Mouse (Mus musculus) embryonic facial prominence, embryonic 13.5 days (tissue): ENCODE measurements at regions not wholly inside any gene's neighbourhood (a gene's known extent, or its start where the extent isn't known, plus 50 kb on each side); places are given as distances from the start of the nearest gene placed in this dataset.

ENCODE experiments used
- ATAC-seq: fragments of 200-750 bp; cut with Nextera tagmentation; 2 replicates; pipeline ENCODE4 v1.8.0; 2017; ENCODE audit warnings: low read depth; ENCODE audit not compliant: insufficient number of reproducible peaks, insufficient read depth, low FRiP score, low TSS enrichment
- H3K27ac ChIP-seq: fragments of 300-500 bp; sonication (generic); 2 replicates; pipeline ENCODE4 v1.5.1; 2015; ENCODE audit warnings: moderate library complexity, mild to moderate bottlenecking, inconsistent platforms
- H3K27me3 ChIP-seq: fragments of 300-500 bp; sonication (generic); 2 replicates; pipeline ENCODE4 v1.6.1; 2015; ENCODE audit warnings: mild to moderate bottlenecking, inconsistent platforms
- H3K36me3 ChIP-seq: fragments of 300-500 bp; sonication (generic); 2 replicates; pipeline ENCODE4 v1.6.1; 2015; ENCODE audit warnings: mild to moderate bottlenecking, inconsistent platforms
- H3K4me1 ChIP-seq: fragments of 300-500 bp; sonication (generic); 2 replicates; pipeline ENCODE4 v1.6.1; 2015; ENCODE audit warnings: inconsistent platforms
- H3K4me2 ChIP-seq: fragments of 300-500 bp; sonication (generic); 2 replicates; pipeline ENCODE4 v1.6.1; 2015; ENCODE audit warnings: moderate library complexity, mild to moderate bottlenecking, inconsistent platforms
- H3K4me3 ChIP-seq: fragments of 300-500 bp; sonication (generic); 2 replicates; pipeline ENCODE4 v1.5.1; 2015; ENCODE audit warnings: mild to moderate bottlenecking, inconsistent platforms
- H3K9ac ChIP-seq: fragments of 300-500 bp; sonication (generic); 2 replicates; pipeline ENCODE4 v1.6.1; 2015; ENCODE audit warnings: mild to moderate bottlenecking, inconsistent platforms
- H3K9me3 ChIP-seq: fragments of 300-500 bp; sonication (generic); 2 replicates; pipeline ENCODE4 v1.6.1; 2016; ENCODE audit warnings: inconsistent platforms
- WGBS: fragments of 180-500 bp; shearing (Covaris S2); methylation state at CpG from one replicate; pipeline ENCODE4 v1.1.7; 2015; ENCODE audit warnings: mixed read lengths; 5-methylcytosine and 5-hydroxymethylcytosine counted together

GRCm38 (mm10) chr14:72371702-72372277 lies 119.8 kb downstream of the Gm9195 start:
- no peaks in the 10 kb centered on the region for H3K9me3 ChIP-seq
- no peak overlapping the region for H3K27ac ChIP-seq
- no peaks in the 10 kb centered on the region for H3K4me1 ChIP-seq
- ATAC-seq, result no peak
- WGBS, result 4% methylated on average over 10 of the region's 10 CpGs
- H3K27me3 ChIP-seq, result no peaks in the 10 kb centered on the region
- H3K4me3 ChIP-seq, result no peak overlapping the region
- no peaks in the 10 kb centered on the region for H3K36me3 ChIP-seq
- H3K9ac ChIP-seq, result no peak overlapping the region
- H3K4me2 ChIP-seq, result peak overlapping the region; percentile 30

GRCm38 (mm10) chr14:72360829-72361520 lies 130.7 kb downstream of the Gm9195 start:
- Histone ChIP-seq H3K9ac (no peak overlapping the region), H3K36me3 (no peaks in the 10 kb centered on the region), H3K27ac (no peak overlapping the region), H3K4me1 (no peaks in the 10 kb centered on the region), H3K4me3 (no peak overlapping the region), H3K4me2 (no peak overlapping the region), H3K27me3 (no peaks in the 10 kb centered on the region), H3K9me3 (no peaks in the 10 kb centered on the region)
- ATAC-seq, result no peak
- WGBS, result 79% methylated on average over 4 of the region's 4 CpGs

- Histone ChIP-seq H3K36me3 (no peaks in the 10 kb centered on the region), H3K27ac (no peak overlapping the region), H3K4me1 (no peaks in the 10 kb centered on the region), H3K9me3 (no peaks in the 10 kb centered on the region), H3K4me3 (no peak overlapping the region), H3K27me3 (no peaks in the 10 kb centered on the region), H3K4me2 (no peak overlapping the region), H3K9ac (no peak overlapping the region)
- WGBS, result 84% methylated on average over 7 of the region's 7 CpGs
- no peak for ATAC-seq
Measured at GRCm38 (mm10) chr14:72360181-72360580, 131.5 kb downstream of the Gm9195 start.

- Histone ChIP-seq H3K27me3 (no peaks in the 10 kb centered on the region), H3K27ac (no peak overlapping the region), H3K4me1 (no peaks in the 10 kb centered on the region), H3K4me2 (no peak overlapping the region), H3K4me3 (no peak overlapping the region), H3K9me3 (no peaks in the 10 kb centered on the region), H3K36me3 (no peaks in the 10 kb centered on the region), H3K9ac (no peak overlapping the region)
- 90% methylated on average over 3 of the region's 3 CpGs for WGBS
- ATAC-seq, result no peak
Measured at GRCm38 (mm10) chr14:72357915-72358314, 133.7 kb downstream of the Gm9195 start.

- Histone ChIP-seq H3K36me3 (no peaks in the 10 kb centered on the region), H3K27me3 (no peaks in the 10 kb centered on the region), H3K4me2 (peak overlapping the region; percentile 2), H3K4me1 (peaks cover 11% of the 10 kb centered on the region), H3K27ac (no peak overlapping the region), H3K9ac (no peak overlapping the region), H3K4me3 (no peak overlapping the region), H3K9me3 (no peaks in the 10 kb centered on the region)
- no peak for ATAC-seq
- 47% methylated on average over 5 of the region's 5 CpGs for WGBS
Measured at GRCm38 (mm10) chr14:72342181-72342580, 149.5 kb downstream of the Gm9195 start.

- ATAC-seq, result no peak
- Histone ChIP-seq H3K4me1 (peaks cover 11% of the 10 kb centered on the region), H3K4me3 (no peak overlapping the region), H3K9ac (no peak overlapping the region), H3K9me3 (no peaks in the 10 kb centered on the region), H3K27me3 (no peaks in the 10 kb centered on the region), H3K27ac (no peak overlapping the region), H3K36me3 (no peaks in the 10 kb centered on the region), H3K4me2 (peak overlapping the region; percentile 2)
- 48% methylated on average over 14 of the region's 14 CpGs for WGBS
Measured at GRCm38 (mm10) chr14:72341590-72342154, 150.0 kb downstream of the Gm9195 start.

- H3K4me3 ChIP-seq, result no peak overlapping the region
- H3K27me3 ChIP-seq, result no peaks in the 10 kb centered on the region
- WGBS, result 88% methylated on average over 1 of the region's 1 CpGs
- H3K4me1 ChIP-seq, result peaks cover 11% of the 10 kb centered on the region
- H3K9me3 ChIP-seq, result no peaks in the 10 kb centered on the region
- no peak for ATAC-seq
- H3K4me2 ChIP-seq, result no peak overlapping the region
- no peak overlapping the region for H3K27ac ChIP-seq
- no peak overlapping the region for H3K9ac ChIP-seq
- H3K36me3 ChIP-seq, result no peaks in the 10 kb centered on the region
Measured at GRCm38 (mm10) chr14:72338046-72338445, 153.6 kb downstream of the Gm9195 start.

- H3K4me3 ChIP-seq, result no peak overlapping the region
- no peaks in the 10 kb centered on the region for H3K36me3 ChIP-seq
- H3K9me3 ChIP-seq, result no peaks in the 10 kb centered on the region
- no peak for ATAC-seq
- no peak overlapping the region for H3K27ac ChIP-seq
- no peaks in the 10 kb centered on the region for H3K27me3 ChIP-seq
- peaks cover 5% of the 10 kb centered on the region; the same call in 1 of the 2 replicates for H3K4me1 ChIP-seq
- no peak overlapping the region for H3K4me2 ChIP-seq
- no peak overlapping the region for H3K9ac ChIP-seq
Measured at GRCm38 (mm10) chr14:72303856-72304255, 187.8 kb downstream of the Gm9195 start.

- H3K4me1 ChIP-seq, result peaks cover 4% of the 10 kb centered on the region; the same call in 1 of the 2 replicates
- no peaks in the 10 kb centered on the region for H3K9me3 ChIP-seq
- no peak overlapping the region for H3K4me3 ChIP-seq
- H3K27ac ChIP-seq, result no peak overlapping the region
- 70% methylated on average over 1 of the region's 1 CpGs for whole genome bisulfite sequencing
- peaks cover 7% of the 10 kb centered on the region for H3K27me3 ChIP-seq
- H3K36me3 ChIP-seq, result no peaks in the 10 kb centered on the region
- H3K4me2 ChIP-seq, result no peak overlapping the region
- no peak overlapping the region for H3K9ac ChIP-seq
- no peak for ATAC-seq
Measured at GRCm38 (mm10) chr14:72300026-72300425, 191.6 kb downstream of the Gm9195 start.

- no peak overlapping the region for H3K4me2 ChIP-seq
- H3K4me3 ChIP-seq, result no peak overlapping the region
- H3K4me1 ChIP-seq, result no peaks in the 10 kb centered on the region
- no peaks in the 10 kb centered on the region for H3K9me3 ChIP-seq
- no peak overlapping the region for H3K27ac ChIP-seq
- 17% methylated on average over 6 of the region's 6 CpGs for WGBS
- H3K36me3 ChIP-seq, result no peaks in the 10 kb centered on the region
- no peak for ATAC-seq
- H3K27me3 ChIP-seq, result peaks cover 18% of the 10 kb centered on the region
- H3K9ac ChIP-seq, result no peak overlapping the region
Measured at GRCm38 (mm10) chr14:72294631-72295030, 197.0 kb downstream of the Gm9195 start.

- ATAC-seq, result no peak
- Histone ChIP-seq H3K9ac (no peak overlapping the region), H3K4me2 (no peak overlapping the region), H3K36me3 (no peaks in the 10 kb centered on the region), H3K9me3 (no peaks in the 10 kb centered on the region), H3K27ac (no peak overlapping the region), H3K4me3 (no peak overlapping the region), H3K4me1 (no peaks in the 10 kb centered on the region), H3K27me3 (peaks cover 18% of the 10 kb centered on the region)
- 54% methylated on average over 9 of the region's 9 CpGs for WGBS
Measured at GRCm38 (mm10) chr14:72293677-72294387, 197.8 kb downstream of the Gm9195 start.
